Mouse (Mus musculus): ENCODE measurements around the gene Gm9844. TPM values are rescaled to one million over a fixed set of nuclear protein-coding genes. Genes with fewer than 3 reads are reported as not detected.

Gene Gm9844
- total RNA-seq, 2 experiments from 2014 or later, result not detected

DNA sequence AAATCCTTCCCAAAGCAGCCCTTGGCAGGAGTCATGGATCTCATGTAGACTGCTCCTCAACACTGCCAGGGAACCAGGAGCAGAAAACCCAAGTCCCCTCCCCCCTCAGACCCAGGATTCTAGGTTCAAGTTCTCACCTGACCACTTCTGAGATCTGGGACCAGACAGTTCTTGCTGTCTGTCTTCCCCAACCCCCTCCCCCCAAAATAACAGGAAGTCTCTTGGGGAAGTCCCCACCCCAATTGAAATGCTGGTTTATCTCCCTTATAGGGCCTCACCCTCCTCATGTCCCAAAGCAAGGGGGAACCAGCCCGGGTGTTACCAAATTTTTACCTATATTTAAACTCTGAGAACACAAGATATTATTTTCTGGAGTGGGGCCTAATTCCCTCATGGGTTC is 39.8 kb downstream of the Gm9844 start:
- DNase-seq, result no peak

GRCm38 (mm10) chr7:24902264-24902629 is 40.2 kb downstream of the Gm9844 start:
- DNase-seq, result no peak

DNA sequence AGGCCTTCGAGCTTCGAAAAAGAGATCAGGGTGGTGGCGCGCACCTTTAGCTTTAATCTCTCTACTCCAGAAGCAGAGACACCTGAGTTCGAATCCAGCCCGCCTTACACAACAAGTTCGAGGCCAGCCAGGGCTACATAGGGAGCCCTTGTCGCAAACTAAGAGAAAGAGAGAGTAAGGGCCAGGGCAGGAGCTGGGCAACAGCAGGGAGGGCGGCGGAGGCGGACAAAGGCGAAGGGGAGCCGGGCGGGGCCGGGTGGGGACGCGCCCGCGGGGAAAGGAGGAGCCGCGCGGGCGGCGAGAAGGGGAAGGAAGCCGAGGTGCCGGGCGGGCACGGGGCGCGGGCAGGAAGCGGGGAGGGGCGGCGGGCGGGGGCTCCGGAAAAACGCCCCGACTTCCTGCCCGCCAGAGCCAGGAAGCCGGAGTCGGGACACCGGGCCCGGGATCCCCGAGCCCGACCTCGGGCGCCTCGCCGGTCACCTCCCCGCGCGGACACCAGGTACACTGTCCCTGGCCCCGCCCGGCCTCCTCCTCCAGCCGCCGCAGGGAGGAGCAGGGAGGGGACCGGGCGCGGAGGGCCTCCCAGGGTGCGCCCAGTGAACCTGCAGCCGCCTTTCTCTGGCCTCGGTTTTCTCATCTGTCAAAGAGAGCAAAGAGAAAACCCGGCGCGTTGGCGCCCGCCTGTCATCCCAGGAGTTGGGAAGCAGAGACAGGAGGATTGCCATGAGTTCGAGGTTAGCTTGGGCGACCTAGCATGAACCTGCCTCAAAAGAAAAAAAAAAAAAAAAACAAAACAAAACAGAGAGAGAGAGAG is 40.8 kb downstream of the Gm9844 start, which contains the start of gene Arhgef1:
Arhgef1 (plus strand) TSS at position 283 of the 814 bp plus-strand sequence.
- DNase-seq, result peak; percentile 79

DNA sequence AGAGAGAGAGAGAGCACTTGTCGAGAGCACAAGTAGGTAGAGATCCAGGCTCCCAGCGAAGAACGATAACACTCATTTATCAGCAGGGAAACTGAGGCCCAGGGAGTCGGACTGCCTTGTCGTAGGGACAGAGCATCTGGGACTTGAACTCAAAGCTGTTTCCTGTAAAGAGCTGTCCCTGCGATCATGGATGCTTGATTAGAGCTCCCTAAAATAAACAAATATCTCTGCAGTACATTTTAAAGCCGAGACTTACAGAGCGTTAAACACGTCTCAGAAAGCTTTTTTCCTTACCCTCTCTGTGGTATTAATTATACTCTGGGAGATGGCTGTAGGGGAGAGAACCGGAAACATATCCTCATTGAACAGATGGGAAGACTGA is 41.4 kb downstream of the Gm9844 start:
- no peak for DNase-seq

DNA sequence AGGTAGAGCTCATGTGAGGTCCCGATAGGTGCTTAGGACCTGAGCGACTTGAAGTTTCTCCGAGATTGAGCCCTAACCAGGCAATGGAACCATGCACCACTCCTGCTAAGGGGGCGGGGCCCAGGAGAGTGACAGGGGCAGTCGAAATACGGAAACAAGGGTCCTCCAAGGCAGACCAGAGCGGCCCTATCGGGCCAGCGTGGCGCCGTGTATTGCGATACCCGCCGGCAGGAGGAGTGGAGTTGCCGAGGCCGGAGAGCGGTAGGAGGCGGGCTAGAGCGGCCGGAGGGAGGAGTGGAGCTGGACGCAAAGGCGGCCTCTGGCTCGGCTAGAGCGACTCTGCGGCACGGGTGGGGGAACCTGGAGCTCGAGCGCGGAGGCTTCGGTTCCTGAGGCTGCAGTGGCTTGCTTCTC is 42.1 kb downstream of the Gm9844 start:
- DNase-seq, result peak; percentile 98

DNA sequence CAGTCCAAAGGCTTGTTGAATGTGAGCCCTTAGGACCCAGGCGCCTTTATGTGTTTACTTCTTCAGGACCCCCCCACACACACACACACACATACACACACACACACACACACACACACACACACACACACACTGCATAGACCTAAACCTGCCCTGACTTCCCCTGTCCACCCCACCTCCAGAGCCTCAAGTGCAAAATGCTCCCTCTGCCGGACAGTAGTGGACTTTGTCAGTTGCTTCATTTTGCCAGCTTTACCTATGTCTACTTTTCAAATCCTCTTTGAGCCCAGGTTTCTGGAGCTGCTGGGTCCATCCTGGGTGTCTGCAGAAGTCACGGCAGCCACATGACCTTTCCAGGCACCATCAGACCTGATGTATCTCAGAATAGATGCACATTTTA is 42.9 kb downstream of the Gm9844 start:
- no peak for DNase-seq

DNA sequence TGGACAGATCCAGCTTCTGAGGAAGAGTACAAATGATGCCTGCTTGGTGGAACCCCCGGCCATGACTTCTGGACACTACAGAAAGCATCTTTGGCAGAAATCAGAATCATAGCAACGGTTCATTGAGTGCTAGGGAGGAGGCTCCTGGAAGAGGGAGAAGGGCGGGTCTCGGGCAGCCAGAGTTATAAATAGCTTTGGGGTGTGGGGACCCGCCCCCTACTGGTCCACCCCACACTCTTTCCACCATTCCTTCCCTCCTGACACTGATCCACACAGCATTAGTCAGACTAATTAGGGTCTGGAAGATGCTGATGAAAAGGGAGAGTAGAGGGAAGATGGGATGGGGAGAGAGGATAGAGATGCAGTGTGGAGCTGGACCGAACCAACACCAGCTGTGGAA is 44.5 kb downstream of the Gm9844 start:
- DNase-seq, result no peak

- DNase-seq, result no peak
These were observed 45.3 kb downstream of the Gm9844 start for GRCm38 (mm10) chr7:24907211-24907748.

Other genes with a start within 250 kb of the Gm9844 start
- not detected for gene Lypd3, start 225.7 kb upstream of the Gm9844 start, total RNA-seq (2021)
- not detected for gene Tex101, start 185.5 kb upstream of the Gm9844 start, total RNA-seq (2021)
- gene BC049730, start 153.0 kb upstream of the Gm9844 start, total RNA-seq (2021), result not detected
- gene Gm4763, start 135.3 kb upstream of the Gm9844 start, total RNA-seq (2021), result not detected
- not detected for gene Cd177, start 101.9 kb upstream of the Gm9844 start, total RNA-seq (2021)
- not detected for gene Ceacam10, start 85.0 kb upstream of the Gm9844 start, total RNA-seq (2021)
- gene Lypd4, start 7.7 kb downstream of the Gm9844 start, total RNA-seq (2021), result not detected
- gene Dmrtc2, start 7.8 kb downstream of the Gm9844 start, total RNA-seq (2021), result not detected
- gene Rps19, start 22.2 kb downstream of the Gm9844 start, total RNA-seq (2021), result 100 to 1,000 TPM; 300 to 345 TPM
- gene Cd79a, start 35.2 kb downstream of the Gm9844 start, total RNA-seq (2021), result under 1 TPM in 1 of 2 experiments, not detected in 1; 0.24 TPM
- 10 to 100 TPM; 30.9 to 34.2 TPM for gene Arhgef1, start 40.7 kb downstream of the Gm9844 start, total RNA-seq (2021)
- not detected for gene Gm4881, start 82.3 kb downstream of the Gm9844 start, total RNA-seq (2021)
- gene Rabac1, start 110.5 kb downstream of the Gm9844 start, total RNA-seq (2021), result 100 to 1,000 TPM; 191 to 193 TPM
- under 1 TPM in 1 of 2 experiments, not detected in 1; 0.46 TPM for gene Atp1a3, start 143.7 kb downstream of the Gm9844 start, total RNA-seq (2021)
- gene Grik5, start 210.1 kb downstream of the Gm9844 start, total RNA-seq (2021), result 1 to 10 TPM; 2.3 to 2.7 TPM
- gene Zfp574, start 210.4 kb downstream of the Gm9844 start, total RNA-seq (2021), result 1 to 10 TPM; 6.1 to 6.3 TPM